Mouse (Mus musculus): ENCODE data around the gene Krtap26-1.

DNA sequence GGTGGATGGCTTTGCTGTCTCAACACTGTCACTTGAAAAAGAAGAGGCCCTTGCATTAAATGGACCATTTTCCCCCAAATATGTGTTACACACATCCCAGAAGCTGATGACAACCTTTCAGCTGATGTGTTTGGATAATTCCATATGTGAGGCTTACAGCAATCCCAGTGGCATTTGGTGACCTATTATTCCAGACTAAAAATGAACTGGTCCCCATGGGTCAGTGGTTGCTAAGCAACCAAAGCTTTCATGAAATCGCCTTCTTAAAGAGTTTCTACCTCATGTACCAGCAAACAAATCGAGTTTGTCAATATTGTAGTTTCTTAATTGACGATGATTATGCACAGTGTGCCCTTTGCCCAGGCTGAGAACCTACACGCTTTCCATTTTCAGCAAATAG lies 34.9 kb downstream of the Krtap26-1 start:
- TF ChIP-seq CTCF (IDR thresholded peaks at IDR 0.05; ENCODE audit: insufficient read depth, low read depth, low read length) = no peak
- no peak for TF ChIP-seq POLR2A (IDR thresholded peaks at IDR 0.05; ENCODE audit: insufficient read depth, low read depth, low read length)
